Comparison of ENCODE assay signal across 8 mouse cellular contexts in the genomic region with DNA sequence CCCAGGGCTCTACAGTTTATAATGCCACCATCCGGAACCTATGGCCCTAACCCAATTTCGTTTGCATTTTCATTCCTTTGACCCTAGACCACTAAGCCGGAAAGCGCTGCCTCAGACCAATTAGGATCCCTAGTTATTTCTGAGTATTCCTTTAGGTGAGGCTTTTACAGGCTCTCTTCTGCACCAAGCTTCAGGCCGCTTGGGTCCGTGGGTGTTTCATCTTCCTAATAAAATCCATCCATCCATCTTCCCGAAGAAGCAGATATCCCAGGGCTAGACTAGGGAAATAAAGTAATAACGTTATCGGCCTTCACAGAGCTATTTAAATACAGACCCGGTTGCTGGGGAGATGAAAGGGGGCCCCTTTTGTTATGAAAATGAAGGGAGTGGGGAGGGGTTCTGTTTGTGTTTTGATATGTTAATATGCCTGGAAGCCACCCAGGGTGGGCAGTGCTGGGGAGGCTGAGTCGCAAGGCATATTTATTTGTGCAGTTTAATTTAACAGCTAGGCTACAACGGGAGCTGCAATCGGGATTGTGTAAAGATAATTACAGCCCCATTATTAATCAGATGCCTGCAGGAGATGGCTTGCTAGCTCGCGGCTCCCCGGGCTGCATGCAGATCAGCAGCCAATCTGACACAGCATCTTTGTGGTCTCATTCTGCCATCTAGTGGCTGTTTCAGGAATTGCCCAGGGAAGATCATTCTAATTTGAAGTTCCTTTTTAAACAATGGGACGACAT.
DNase-seq lines count a peak whose midpoint lies in the region; ATAC-seq lines count a peak whose summit lies in the region.

No protein-coding gene starts in this region.

- WGBS in hindbrain, embryonic 14.5 days = under 1% methylated on average over 17 of the region's 17 CpGs

- H3K27ac ChIP-seq in hindbrain, embryonic 14.5 days = peak overlapping the region; percentile 91

- peak overlapping the region; percentile 11; the same call in 1 of the 2 replicates for H3K4me3 ChIP-seq in hindbrain, embryonic 14.5 days (replicated peaks; ENCODE audit: low read length)

- no peaks in the 10 kb centered on the region for H3K9me3 ChIP-seq in hindbrain, embryonic 14.5 days (ENCODE audit: control insufficient read depth, low read length)

- peak; percentile 30 for DNase-seq in T-cell, adult 2 months (ENCODE audit: low spot score)
- DNase-seq in cerebellum, postnatal 14 days = peak; percentile 95
- peak; percentile 82 to 87 for DNase-seq in frontal cortex, postnatal 25 days (ENCODE audit: low spot score in 2 of 2)
- DNase-seq in hindbrain, embryonic 14.5 days (ENCODE audit: low spot score) = peak; percentile 99
- peak; percentile 73 to 97 for DNase-seq in layer of hippocampus, postnatal 25 days (ENCODE audit: extremely low spot score in 1 of 2, low spot score in 1 of 2)
- DNase-seq in lung, postnatal 25 days (ENCODE audit: low spot score) = peak; percentile 75
- peak; percentile 56 for DNase-seq in retina, adult 2 months (ENCODE audit: low read depth, low spot score)
- peak; percentile 9 to 43 for DNase-seq in thymus, postnatal 36 days

- peaks cover 19% of the 10 kb centered on the region for H3K4me1 ChIP-seq in hindbrain, embryonic 14.5 days (replicated peaks; ENCODE audit: control insufficient read depth, insufficient read depth, low read length)

- peak overlapping the region; percentile 51 for H3K4me2 ChIP-seq in hindbrain, embryonic 14.5 days (replicated peaks)

- no peaks in the 10 kb centered on the region for H3K36me3 ChIP-seq in hindbrain, embryonic 14.5 days (replicated peaks; ENCODE audit: control insufficient read depth, insufficient read depth)

- H3K9ac ChIP-seq in hindbrain, embryonic 14.5 days = peak overlapping the region; percentile 44

- H3K27me3 ChIP-seq in hindbrain, embryonic 14.5 days (ENCODE audit: control insufficient read depth, insufficient read depth, low read length) = no peaks in the 10 kb centered on the region

- peak; percentile 89 for ATAC-seq in hindbrain, embryonic 14.5 days (ENCODE audit: low FRiP score)

Comparison
In these comparisons a context has a peak if more than half of its experiments do, and no peak if none do; other contexts are left out.
1. Peak in every context shown above with its lines: DNase-seq, ATAC-seq, H3K4me3 ChIP-seq and H3K27ac ChIP-seq.
2. DNase-seq: peak in every context shown above with its lines; median percentile 99 in hindbrain, embryonic 14.5 days; 95 in cerebellum, postnatal 14 days; 85 in layer of hippocampus, postnatal 25 days; 84 in frontal cortex, postnatal 25 days; 75 in lung, postnatal 25 days; 56 in retina, adult 2 months; 30 in T-cell, adult 2 months; 26 in thymus, postnatal 36 days.